Mouse (Mus musculus): Measurements from ENCODE around the gene Gjb4.

DNA sequence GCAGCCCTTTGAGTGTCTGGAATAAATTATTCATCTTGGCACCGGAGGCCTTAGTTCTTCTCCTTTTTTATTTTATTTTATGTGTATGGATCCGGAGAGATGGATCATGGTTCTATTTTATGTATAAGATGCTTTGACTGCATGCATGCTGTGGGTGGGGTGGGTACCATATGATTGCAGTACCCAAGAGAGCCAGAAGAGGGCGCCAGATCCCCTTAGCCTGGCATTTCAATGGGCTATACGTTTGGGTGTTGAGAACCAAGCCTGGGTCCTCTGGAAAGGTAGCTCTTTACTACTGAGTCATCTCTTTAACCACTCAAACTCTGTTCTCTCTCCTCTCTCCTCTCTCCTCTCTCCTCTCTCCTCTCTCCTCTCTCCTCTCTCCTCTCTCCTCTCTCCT is 23.5 kb upstream of the Gjb4 start:
- peak; percentile 43; the same call in 1 of the 2 replicates for TF ChIP-seq CTCF (IDR thresholded peaks at IDR 0.05; ENCODE audit: low read depth)
- no peak for TF ChIP-seq EP300 (IDR thresholded peaks at IDR 0.05; ENCODE audit: low read depth)

Data from heart, postnatal 0 days (tissue).